Mouse (Mus musculus) c-Kit-positive CD71-negative TER-119-negative erythroid progenitor cells, embryonic 14.5 days (primary cell): Measurements from ENCODE around the gene Gm45717.

Experiments used
- DNase-seq: peaks from one replicate; pipeline ENCODE4 v3.0.0-alpha.2; 2013; ENCODE audit warnings: low read depth

Gm45717 gene

GRCm38 (mm10) chr7:140967862-140968591 lies 12.3 kb upstream of the Gm45717 start:
- no peak for DNase-seq

DNA sequence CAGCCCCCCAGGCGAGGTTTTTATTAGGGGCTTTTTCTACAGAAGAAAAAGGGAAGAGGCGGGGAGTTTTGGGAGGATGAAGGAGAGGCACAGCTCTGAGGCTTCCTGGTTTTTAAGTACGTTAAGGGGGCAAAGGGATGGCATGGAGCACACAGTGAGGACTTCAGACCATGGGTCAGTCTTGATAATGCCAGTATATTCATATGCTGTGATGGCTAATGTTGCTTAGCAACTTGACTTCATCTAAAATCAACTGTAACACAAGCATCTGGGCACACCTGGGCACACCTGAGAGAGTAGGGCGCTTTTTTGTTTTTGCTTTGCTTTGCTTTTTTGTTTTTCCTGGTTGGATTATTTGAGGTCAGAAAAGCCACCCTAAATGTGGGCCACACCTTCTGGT lies 11.2 kb upstream of the Gm45717 start, which contains the start of gene Ifitm1:
Gene Ifitm1 (plus strand): TSS at position 301 of the 400 bp plus-strand sequence.
- no peak for DNase-seq

GRCm38 (mm10) chr7:140962733-140963132 lies 7.0 kb upstream of the Gm45717 start:
- DNase-seq: no peak

- no peak for DNase-seq
Measured at GRCm38 (mm10) chr7:140961416-140961815, 5.7 kb upstream of the Gm45717 start.

GRCm38 (mm10) chr7:140960026-140960425 lies 4.3 kb upstream of the Gm45717 start:
- no peak for DNase-seq

DNA sequence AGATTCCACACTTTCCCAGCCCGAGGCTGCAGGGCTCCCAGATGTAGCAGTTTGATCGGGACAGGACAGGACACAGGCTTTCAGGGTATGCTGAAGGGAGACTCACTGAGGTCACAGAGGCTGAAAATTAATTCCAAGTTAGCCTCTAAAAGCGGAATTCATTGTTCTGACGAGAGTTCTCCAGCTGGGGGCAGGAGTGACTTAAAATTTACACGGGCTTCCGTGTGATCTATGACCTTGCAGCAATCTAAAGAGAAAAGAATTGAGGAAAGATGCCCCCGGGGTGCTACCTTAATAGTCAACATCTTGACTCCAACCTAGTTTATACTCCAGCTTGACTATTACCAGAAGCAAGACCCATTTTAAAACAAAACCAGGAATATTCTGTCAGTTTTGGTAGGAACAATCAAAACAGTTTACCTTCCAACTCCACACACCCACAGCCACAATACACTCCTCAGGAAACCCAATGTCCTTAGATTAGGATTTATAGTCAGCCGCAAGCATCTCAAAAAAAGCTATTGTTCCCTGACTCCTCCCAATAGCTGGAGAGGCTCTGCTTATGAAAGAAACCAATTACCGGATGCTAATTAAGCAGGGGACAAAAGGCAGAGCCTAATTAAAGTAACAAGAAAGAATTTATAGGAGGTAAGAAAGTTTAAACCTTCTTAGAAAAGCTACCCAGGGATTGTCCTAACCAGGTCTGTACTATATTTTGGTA lies 3.6 kb upstream of the Gm45717 start:
- DNase-seq: no peak

- DNase-seq: no peak
Measured at GRCm38 (mm10) chr7:140956556-140956869, 776 bp upstream of the Gm45717 start.

DNA sequence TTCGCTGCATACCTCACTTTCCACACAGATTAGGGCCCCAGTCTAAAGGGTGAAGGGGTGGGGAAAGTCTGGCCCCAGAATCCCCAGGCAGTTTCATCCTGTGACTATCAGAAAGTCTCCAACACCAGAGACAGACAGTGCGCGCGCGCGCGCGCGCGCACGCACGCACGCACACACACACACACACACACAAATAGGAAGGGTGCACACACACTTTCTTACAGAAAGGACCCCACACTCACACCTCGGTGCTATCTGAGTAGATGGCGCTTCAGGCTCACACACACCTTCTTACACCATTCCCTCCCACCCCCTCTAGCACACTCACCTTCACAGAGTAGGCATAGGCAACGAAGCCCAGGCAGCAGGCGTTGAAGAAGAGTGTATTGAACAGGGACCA lies 395 bp downstream of the Gm45717 start:
- no peak for DNase-seq

- DNase-seq: no peak
Measured at GRCm38 (mm10) chr7:140954733-140955071, 1.0 kb downstream of the Gm45717 start.

DNA sequence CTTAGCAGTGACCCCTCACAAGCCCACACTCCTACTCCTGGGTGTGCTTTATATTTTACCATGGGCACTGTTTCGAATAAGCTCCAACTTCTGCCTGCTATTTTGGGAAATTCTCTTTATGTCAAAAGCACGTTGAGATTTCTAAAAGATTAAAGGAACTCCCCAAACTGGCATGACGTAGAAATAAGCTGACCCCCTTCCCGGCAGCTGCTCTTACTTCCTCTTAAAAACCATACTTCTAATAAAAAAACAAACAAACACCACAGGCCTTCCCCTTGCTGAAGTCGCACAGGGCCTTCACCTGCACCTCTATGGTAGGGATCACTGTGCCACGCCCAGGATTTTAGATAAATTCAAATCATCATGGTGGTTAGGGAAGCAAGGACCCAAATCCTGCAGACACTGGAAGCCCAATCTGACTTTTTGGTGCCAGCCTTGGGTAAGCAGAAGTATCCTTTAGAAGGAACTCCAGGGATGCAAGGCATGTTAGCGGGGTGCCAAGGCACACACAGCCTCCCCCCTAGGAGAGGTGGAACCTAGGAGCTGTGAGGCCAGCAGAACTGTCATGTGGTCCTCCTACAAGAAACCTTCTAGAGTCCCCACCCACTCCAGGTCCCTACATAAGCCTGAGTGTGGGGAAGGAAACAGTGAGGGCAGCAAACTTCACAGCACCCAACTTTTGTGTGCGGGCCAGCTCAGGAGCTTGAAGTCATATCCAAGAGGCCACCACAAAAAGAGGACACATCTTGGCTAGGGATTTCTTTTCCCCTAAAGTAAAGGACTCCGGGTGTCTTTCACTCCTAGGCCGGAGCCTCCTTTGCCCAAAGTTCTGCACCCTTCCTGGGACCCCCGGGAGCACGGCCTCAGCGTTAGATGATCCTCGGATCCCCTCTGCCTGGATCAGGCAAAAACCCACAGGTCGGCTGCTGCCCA lies 1.7 kb downstream of the Gm45717 start:
- no peak for DNase-seq

GRCm38 (mm10) chr7:140953133-140953532 lies 2.6 kb downstream of the Gm45717 start:
- DNase-seq: no peak

DNA sequence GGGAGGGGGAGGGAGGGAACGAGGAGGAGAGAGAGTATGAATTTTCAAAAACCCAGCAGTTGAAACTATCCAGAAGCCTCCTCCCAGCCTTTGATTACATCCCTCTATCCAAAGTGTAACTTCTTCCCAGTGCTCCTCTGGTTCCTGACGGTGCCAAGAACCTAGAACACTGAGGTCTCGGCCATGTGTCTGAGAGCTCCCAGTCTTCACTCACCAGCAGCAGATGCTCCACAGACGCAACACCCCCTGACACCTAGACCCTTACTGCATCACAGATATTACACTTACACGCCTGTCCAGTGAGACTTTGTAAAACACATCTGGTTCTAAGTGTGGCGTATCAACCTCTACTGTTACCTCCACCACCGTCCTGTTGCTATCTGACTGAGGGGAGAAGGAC lies 3.3 kb downstream of the Gm45717 start:
- no peak for DNase-seq

DNA sequence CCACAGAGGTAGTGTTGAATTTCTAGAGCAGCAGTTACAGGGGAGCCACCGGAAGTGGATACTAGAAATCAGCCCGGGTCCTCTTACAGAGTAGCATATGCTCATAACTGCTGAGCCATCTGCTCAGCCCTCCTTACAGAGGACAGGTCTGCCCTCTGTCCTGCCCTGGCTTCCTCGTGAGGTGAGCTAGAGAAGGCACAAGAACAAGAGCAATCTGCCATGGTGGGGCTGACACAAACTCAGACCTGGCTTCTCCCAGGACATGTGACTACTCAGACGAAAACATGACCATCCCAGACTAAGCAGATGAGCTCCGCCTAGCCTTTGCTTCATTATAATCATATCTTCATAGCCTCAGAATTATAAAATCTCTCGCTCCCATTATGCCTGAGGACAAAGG lies 4.0 kb downstream of the Gm45717 start:
- DNase-seq: no peak

DNA sequence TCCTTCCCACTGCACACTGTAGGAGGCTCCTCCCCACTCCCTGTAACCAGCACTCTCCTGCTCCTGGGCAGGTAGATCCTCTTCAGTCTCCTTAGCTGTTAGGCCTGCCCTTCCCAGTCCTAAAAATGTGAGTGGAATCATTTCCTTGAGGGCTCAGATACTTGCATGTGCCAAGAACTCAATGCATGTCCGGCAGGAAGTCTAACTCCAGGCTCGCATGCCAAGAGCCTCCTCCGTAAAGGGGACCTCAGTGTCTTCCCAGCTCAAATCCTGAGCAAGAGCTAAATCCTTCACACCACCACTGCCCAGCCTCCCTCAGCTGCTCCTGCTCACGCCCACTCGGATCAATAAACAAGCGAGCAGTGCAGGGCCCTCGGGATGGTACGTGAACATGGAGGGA lies 4.7 kb downstream of the Gm45717 start:
- DNase-seq: no peak

- no peak for DNase-seq
Measured at GRCm38 (mm10) chr7:140949824-140950530, 5.8 kb downstream of the Gm45717 start, which contains the start of gene Ifitm5. Ifitm5 (minus strand) TSS chr7:140950291.

DNA sequence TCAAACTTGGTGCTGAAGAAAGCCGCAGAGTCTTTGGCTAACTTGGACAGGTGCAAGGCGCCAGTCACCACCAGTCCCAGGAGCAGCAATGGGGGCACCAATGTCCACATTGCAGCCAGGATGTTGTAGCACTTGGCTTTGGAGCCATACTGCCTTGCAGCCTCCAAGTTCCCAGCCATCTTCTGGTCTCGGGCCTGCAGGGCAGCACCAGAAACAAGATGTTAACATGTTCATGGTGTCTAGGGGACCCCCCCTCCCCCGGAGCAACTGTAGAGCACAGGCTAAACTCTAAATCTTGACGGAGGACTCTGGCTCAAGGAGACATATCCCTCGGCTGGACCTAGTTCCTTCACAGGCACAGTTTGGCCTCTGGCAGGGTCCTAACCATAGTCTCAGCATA lies 6.5 kb downstream of the Gm45717 start:
- no peak for DNase-seq

- DNase-seq: no peak
Measured at GRCm38 (mm10) chr7:140948161-140948560, 7.6 kb downstream of the Gm45717 start.

DNA sequence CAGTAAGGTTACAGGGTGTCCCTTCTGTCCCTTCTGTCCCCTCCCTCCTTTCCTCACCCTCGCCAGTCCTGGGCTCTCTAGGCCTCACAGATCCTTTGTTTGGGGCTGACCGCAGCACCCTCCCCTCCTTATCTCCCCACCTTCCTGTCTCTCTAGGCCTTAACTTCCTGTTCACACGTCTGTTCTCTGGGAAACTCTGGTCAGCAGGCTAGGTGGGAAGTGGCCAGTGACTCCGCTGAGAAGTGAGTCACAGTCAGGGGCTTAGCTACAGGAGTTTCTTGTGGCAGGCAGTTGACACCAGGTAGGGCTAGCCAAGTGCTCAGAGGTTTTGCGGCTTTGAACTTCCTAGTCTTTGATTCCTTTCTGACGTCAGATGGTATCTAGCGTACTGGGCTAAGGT lies 8.8 kb downstream of the Gm45717 start:
- DNase-seq: no peak

GRCm38 (mm10) chr7:140946311-140946710 lies 9.4 kb downstream of the Gm45717 start:
- no peak for DNase-seq

DNA sequence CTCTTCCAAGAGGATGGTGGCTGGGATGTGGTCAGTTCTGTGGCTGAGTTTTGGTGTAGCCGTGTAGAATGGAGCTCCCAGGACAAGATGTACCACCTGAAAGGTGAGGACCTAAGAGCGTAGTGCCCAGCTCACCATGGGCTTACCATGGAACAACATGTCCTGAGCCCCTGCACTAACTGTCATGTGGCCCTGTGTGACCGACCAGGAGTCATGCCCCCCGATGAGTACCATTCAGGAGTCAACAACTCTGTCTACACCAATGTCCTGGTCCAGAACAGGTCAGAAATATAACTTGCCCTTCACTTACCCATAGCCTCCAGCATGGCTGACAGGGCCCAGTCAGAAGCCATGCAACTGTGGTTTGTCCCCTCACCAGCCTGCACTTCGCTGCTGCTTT lies 10.5 kb downstream of the Gm45717 start:
- DNase-seq: no peak

GRCm38 (mm10) chr7:140944236-140944635 lies 11.5 kb downstream of the Gm45717 start:
- no peak for DNase-seq

- no peak for DNase-seq
Measured at GRCm38 (mm10) chr7:140943356-140943755, 12.4 kb downstream of the Gm45717 start.
